Mouse (Mus musculus): ENCODE data around the gene Cdh4. TPM values are rescaled to one million over a fixed set of nuclear protein-coding genes. Genes with fewer than 3 reads are reported as not detected.

Gene Cdh4
- polyA plus RNA-seq, 1 experiment from 2014 or later, result 0.61 TPM

GRCm38 (mm10) chr2:179441086-179441485 is 1.1 kb upstream of the Cdh4 start:
- Histone ChIP-seq H3K36me3 (replicated peaks; ENCODE audit: insufficient read depth, low read length) (no peaks in the 10 kb centered on the region), H3K9me3 (ENCODE audit: low read length) (no peaks in the 10 kb centered on the region), H3K27me3 (ENCODE audit: insufficient read depth, low read length) (peaks cover 42% of the 10 kb centered on the region), H3K9ac (replicated peaks) (no peak overlapping the region), H3K4me2 (ENCODE audit: low read depth, low read length) (no peak overlapping the region), H3K4me1 (ENCODE audit: insufficient read depth) (peaks cover 9% of the 10 kb centered on the region), H3K4me3 (ENCODE audit: low read depth, low read length) (no peak overlapping the region), H3K27ac (ENCODE audit: low read depth) (no peak overlapping the region)
- no peak for TF ChIP-seq CTCF (IDR thresholded peaks at IDR 0.05; ENCODE audit: low read depth)
- TF ChIP-seq EP300 (IDR thresholded peaks at IDR 0.05; ENCODE audit: low read depth), result no peak
- DNase-seq, result no peak
- WGBS (ENCODE audit: insufficient replicate concordance), result 61% methylated on average over 3 of the region's 3 CpGs
- ATAC-seq, result no peak

- DNase-seq (no peak), ATAC-seq (no peak)
- H3K9me3 ChIP-seq (ENCODE audit: low read length), result no peaks in the 10 kb centered on the region
- peaks cover 42% of the 10 kb centered on the region for H3K27me3 ChIP-seq (ENCODE audit: insufficient read depth, low read length)
- H3K4me2 ChIP-seq (ENCODE audit: low read depth, low read length), result peak overlapping the region; percentile 76
- no peaks in the 10 kb centered on the region for H3K36me3 ChIP-seq (replicated peaks; ENCODE audit: insufficient read depth, low read length)
- no peak for TF ChIP-seq CTCF (IDR thresholded peaks at IDR 0.05; ENCODE audit: low read depth)
- TF ChIP-seq EP300 (IDR thresholded peaks at IDR 0.05; ENCODE audit: low read depth), result no peak
- H3K9ac ChIP-seq (replicated peaks), result no peak overlapping the region
- H3K4me1 ChIP-seq (ENCODE audit: insufficient read depth), result peaks cover 9% of the 10 kb centered on the region
- 12% methylated on average over 8 of the region's 8 CpGs for WGBS (ENCODE audit: insufficient replicate concordance)
- peak overlapping the region; percentile 52; the same call in 1 of the 2 replicates for H3K4me3 ChIP-seq (ENCODE audit: low read depth, low read length)
- H3K27ac ChIP-seq (ENCODE audit: low read depth), result no peak overlapping the region
These were observed 514 bp upstream of the Cdh4 start for GRCm38 (mm10) chr2:179441717-179442116.

- H3K4me1 ChIP-seq (ENCODE audit: insufficient read depth), result peaks cover 9% of the 10 kb centered on the region
- peak overlapping the region; percentile 76 for H3K4me2 ChIP-seq (ENCODE audit: low read depth, low read length)
- 1% methylated on average over 52 of the region's 95 CpGs for WGBS (ENCODE audit: insufficient replicate concordance)
- TF ChIP-seq EP300 (IDR thresholded peaks at IDR 0.05; ENCODE audit: low read depth) (no peak), CTCF (IDR thresholded peaks at IDR 0.05; ENCODE audit: low read depth) (no peak)
- H3K9me3 ChIP-seq (ENCODE audit: low read length), result peaks cover 2% of the 10 kb centered on the region; the same call in 1 of the 2 replicates
- DNase-seq (peak; percentile 31), ATAC-seq (peak; percentile 65)
- H3K27ac ChIP-seq (ENCODE audit: low read depth), result no peak overlapping the region
- H3K36me3 ChIP-seq (replicated peaks; ENCODE audit: insufficient read depth, low read length), result no peaks in the 10 kb centered on the region
- peak overlapping the region; percentile 52 for H3K4me3 ChIP-seq (ENCODE audit: low read depth, low read length)
- H3K27me3 ChIP-seq (ENCODE audit: insufficient read depth, low read length), result peaks cover 42% of the 10 kb centered on the region
- H3K9ac ChIP-seq (replicated peaks), result no peak overlapping the region
These were observed 452 bp downstream of the Cdh4 start for GRCm38 (mm10) chr2:179442541-179443225.

- no peak for ATAC-seq
- H3K27me3 ChIP-seq (ENCODE audit: insufficient read depth, low read length), result peaks cover 42% of the 10 kb centered on the region
- peaks cover 2% of the 10 kb centered on the region; the same call in 1 of the 2 replicates for H3K9me3 ChIP-seq (ENCODE audit: low read length)
- DNase-seq, result peak; percentile 33
- peaks cover 9% of the 10 kb centered on the region for H3K4me1 ChIP-seq (ENCODE audit: insufficient read depth)
- H3K4me2 ChIP-seq (ENCODE audit: low read depth, low read length), result peak overlapping the region; percentile 76
- no peak overlapping the region for H3K9ac ChIP-seq (replicated peaks)
- 3% methylated on average over 51 of the region's 51 CpGs for WGBS (ENCODE audit: insufficient replicate concordance)
- TF ChIP-seq EP300 (IDR thresholded peaks at IDR 0.05; ENCODE audit: low read depth) (no peak), CTCF (IDR thresholded peaks at IDR 0.05; ENCODE audit: low read depth) (no peak)
- peak overlapping the region; percentile 52 for H3K4me3 ChIP-seq (ENCODE audit: low read depth, low read length)
- H3K36me3 ChIP-seq (replicated peaks; ENCODE audit: insufficient read depth, low read length), result no peaks in the 10 kb centered on the region
- H3K27ac ChIP-seq (ENCODE audit: low read depth), result no peak overlapping the region
These were observed 1.1 kb downstream of the Cdh4 start for GRCm38 (mm10) chr2:179443226-179443815.

GRCm38 (mm10) chr2:179443959-179444358 is 1.7 kb downstream of the Cdh4 start:
- TF ChIP-seq CTCF (IDR thresholded peaks at IDR 0.05; ENCODE audit: low read depth) (no peak), EP300 (IDR thresholded peaks at IDR 0.05; ENCODE audit: low read depth) (no peak)
- no peak for ATAC-seq

GRCm38 (mm10) chr2:179448256-179448655 is 6.0 kb downstream of the Cdh4 start:
- ATAC-seq, result no peak

More at GRCm38 (mm10) chr2:179443959-179444358, 1.7 kb downstream of the Cdh4 start:
- WGBS (ENCODE audit: insufficient replicate concordance), result 26% methylated on average over 9 of the region's 11 CpGs
- peaks cover 42% of the 10 kb centered on the region for H3K27me3 ChIP-seq (ENCODE audit: insufficient read depth, low read length)
- H3K4me1 ChIP-seq (ENCODE audit: insufficient read depth), result peaks cover 9% of the 10 kb centered on the region
- 0 out of 2 replicates have a peak overlapping the region, but pooled peaks have one; percentile 76 for H3K4me2 ChIP-seq (ENCODE audit: low read depth, low read length)
- DNase-seq, result no peak
- H3K27ac ChIP-seq (ENCODE audit: low read depth), result no peak overlapping the region
- no peak overlapping the region for H3K4me3 ChIP-seq (ENCODE audit: low read depth, low read length)
- no peaks in the 10 kb centered on the region for H3K36me3 ChIP-seq (replicated peaks; ENCODE audit: insufficient read depth, low read length)
- no peak overlapping the region for H3K9ac ChIP-seq (replicated peaks)
- peaks cover 2% of the 10 kb centered on the region for H3K9me3 ChIP-seq (ENCODE audit: low read length)

More at GRCm38 (mm10) chr2:179448256-179448655, 6.0 kb downstream of the Cdh4 start:
- Histone ChIP-seq H3K36me3 (replicated peaks; ENCODE audit: insufficient read depth, low read length) (no peaks in the 10 kb centered on the region), H3K27me3 (ENCODE audit: insufficient read depth, low read length) (peaks cover 15% of the 10 kb centered on the region), H3K27ac (ENCODE audit: low read depth) (no peak overlapping the region), H3K4me1 (ENCODE audit: insufficient read depth) (peaks cover under 1% of the 10 kb centered on the region), H3K4me3 (ENCODE audit: low read depth, low read length) (no peak overlapping the region), H3K9me3 (ENCODE audit: low read length) (peaks cover 5% of the 10 kb centered on the region), H3K4me2 (ENCODE audit: low read depth, low read length) (no peak overlapping the region), H3K9ac (replicated peaks) (no peak overlapping the region)
- no peak for DNase-seq
- WGBS (ENCODE audit: insufficient replicate concordance), result 88% methylated on average over 4 of the region's 4 CpGs
- TF ChIP-seq EP300 (IDR thresholded peaks at IDR 0.05; ENCODE audit: low read depth) (no peak), CTCF (IDR thresholded peaks at IDR 0.05; ENCODE audit: low read depth) (no peak)
